Mouse (Mus musculus) c-Kit-negative CD71-positive TER-119-positive erythroid progenitor cells, embryonic 14.5 days (primary cell): ENCODE data around the gene Angptl8.
"Not testable (repeated sequence)": the region's sequence is repeated elsewhere in the genome, so short reads cannot be mapped to it uniquely, and the experiment has no call there.

Experiments
- DNase-seq: peaks from one replicate; pipeline ENCODE4 v3.0.0-alpha.2; 2013; ENCODE audit warnings: low read depth, low spot score

Angptl8 gene

DNA sequence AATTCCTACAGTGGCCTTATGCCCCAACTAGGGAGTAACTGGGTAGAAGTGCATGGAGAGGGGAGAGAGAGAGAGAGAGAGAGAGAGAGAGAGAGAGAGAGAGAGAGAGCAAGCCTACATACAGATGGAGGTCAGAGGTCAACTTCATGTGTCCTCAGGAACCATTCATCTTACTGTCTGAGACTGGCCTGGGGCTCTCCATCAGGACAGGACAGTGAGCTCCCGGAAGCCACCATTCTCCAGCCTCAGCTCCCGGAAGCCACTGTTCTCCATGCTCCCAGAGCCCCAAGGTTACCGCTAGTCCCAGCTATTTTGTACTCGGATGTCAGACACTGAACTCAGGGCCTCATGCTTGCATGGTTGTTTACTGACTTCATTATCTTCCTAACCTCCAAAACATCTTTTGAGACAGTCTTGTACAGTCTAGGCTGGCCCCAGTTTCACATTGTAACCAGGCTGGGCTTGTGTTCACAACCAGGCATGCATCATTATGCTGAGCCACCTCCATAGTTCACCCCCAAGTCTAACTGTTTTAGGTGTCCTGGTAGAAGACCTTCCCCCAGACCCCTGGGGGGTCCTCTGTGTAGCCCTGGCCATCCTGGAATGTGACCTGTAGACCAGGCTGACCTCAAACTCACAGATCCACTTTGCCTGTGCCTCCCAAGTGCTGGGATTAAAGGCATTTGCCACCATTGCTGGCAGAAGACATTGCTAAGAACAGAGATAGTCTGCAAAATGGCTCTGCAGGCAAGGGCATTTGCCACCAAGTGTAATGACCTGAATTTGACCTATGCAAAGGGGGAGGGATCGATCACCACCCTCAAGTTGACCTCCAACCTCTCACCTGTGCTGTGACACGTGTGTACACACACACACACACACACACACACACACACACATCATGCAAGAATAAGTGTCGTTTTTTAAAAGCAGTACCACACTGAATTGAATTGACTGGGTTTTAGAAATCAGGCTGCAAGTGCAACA, 14.7 kb downstream of the Angptl8 start:
- no peak for DNase-seq

DNA sequence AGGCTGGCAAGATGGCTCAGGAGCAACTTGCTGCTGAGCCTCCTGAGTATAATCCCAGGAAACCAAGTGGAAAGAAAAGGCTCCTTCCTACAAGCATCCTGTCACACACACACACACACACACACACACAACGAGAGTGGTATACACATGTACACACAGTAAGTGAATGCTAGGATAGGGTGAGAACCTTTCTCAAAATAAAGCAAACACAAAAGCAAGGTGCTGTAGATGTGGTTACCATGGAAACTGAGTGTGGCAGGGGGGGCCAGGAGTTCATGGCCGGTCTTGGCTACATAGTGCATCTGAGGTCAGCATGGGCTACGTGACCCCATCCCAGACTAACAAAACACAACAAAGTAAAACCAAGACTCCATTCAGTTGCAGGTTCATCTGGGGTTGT, 15.8 kb downstream of the Angptl8 start:
- DNase-seq: no peak

DNA sequence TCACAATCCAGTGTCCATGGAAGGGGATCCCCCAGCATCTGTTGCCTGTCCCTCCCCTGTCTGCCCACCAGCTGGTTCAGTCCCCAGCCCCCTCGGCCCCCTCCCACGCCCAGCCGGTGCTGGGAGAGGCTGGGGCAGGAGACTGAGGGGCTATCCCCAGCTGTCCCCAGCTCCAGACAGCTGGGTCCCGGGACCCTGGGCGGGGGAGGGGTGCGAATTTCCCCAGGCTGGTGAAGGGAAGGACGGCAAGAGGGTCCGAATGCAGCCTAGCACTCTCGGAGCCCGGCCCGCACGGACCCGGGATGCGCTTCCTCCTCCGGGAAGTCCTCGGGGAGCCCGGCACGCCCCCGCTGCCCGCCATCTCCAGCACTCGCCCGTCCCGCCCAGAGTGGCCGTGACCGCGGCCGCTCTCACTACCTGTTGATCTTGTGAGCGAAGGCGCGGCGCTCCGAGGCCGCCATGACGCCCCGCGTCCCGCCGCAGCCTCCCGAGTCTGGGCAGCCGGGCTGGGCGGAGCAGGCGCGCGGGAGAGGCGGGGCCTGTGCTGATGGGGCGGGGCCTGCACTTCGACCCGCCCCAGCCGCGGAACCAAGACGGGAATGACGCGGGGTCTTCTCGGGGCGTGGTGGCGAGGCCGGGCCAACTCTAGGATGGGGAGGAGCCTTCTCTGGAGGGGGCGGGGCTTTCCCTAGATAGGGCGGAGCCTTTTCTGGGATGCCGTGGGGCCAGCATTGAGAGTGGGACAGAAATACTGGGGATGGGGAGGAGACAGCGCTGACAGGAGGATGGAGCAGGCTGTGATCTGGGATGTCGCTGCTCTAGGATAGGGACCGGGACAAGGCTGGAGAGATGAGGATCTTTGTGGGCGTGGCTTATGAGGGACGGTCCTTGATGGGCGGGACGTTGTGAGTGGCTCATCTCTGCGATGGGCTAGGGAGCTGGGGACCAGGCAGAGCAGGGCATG, 17.1 kb downstream of the Angptl8 start, which contains the start of gene Dock6:
Gene Dock6, minus strand, starts transcription at position 508 of the 964 bp plus-strand sequence.
- DNase-seq: peak; percentile 43

DNA sequence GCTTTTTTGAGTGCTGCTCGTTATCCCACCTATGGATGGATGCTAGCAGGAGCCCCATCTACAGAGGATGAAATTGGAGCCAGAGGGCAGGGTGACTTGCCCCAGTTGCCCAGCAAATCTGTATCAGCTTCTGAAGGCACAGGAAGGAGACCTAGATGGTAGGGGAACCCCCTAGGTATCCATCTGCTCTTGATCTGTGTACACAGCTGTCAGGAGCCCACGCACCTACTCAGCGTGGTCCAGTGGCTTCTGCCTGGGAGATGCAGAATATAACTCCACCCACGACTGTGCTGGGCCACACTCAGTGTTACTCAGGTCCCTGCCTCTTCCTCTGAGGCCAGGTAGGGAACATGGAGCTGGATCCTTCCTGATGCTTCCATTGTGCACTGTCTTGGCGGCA, 18.7 kb downstream of the Angptl8 start:
- no peak for DNase-seq

GRCm38 (mm10) chr9:21854894-21855293, 19.6 kb downstream of the Angptl8 start:
- DNase-seq: no peak

DNA sequence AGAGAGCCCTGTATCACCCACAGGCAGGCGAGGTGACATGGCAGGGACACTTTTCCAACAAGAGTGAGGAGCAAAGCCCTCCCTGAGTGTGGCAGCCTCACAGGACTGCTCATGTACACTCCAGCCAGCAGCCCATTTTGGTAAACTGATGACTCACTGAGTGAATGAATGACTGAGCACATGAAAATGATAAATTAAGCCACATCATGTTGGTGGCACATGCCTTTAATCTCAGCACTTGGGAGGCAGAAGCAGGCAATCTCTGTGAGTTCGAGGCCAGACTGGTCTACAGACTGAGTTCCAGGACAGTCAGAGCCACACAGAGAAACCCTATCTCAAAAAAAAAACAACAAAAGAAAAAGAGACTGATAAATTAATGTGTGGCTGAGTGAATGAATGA, 22.2 kb downstream of the Angptl8 start:
- DNase-seq: no peak

DNA sequence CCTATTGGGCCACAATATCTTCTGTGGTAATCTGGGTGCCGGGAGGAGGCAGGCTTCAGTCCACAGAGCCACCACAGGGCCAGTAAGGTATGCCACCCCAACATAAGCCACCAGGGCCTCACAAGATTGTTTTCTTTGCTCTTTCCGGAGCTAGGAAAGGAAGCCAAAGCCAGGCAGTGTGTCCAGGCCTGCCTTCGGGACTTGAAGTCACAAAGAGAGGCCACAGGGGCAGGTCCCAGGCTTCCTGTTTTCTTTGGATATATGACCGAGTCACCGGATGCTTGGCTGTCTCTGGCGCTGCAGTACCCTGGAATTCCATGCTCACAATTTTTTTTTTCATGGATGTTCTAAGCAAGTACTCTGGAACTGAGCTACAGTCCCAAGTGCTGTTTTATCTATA, 22.8 kb downstream of the Angptl8 start:
- no peak for DNase-seq

- no peak for DNase-seq
These were observed 24.3 kb downstream of the Angptl8 start for GRCm38 (mm10) chr9:21859606-21860005.

DNA sequence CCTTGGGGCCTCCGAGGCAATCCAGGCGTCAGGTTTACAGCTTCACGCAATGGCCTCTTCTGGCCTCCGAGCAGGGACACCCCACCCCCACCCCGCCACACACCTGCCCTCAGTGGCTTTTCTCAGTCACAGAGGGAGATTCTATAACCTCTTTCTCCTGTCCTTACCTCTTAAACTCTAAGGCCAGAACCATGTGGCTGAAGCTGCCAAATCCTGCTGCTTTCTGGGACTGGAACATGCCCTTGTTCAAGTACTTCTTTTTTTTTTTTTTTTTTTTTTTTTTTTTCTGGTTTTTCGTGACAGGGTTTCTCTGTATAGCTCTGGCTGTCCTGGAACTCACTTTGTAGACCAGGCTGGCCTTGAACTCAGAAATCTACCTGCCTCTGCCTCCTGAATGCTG, 25.0 kb downstream of the Angptl8 start:
- DNase-seq: not testable (repeated sequence)

DNA sequence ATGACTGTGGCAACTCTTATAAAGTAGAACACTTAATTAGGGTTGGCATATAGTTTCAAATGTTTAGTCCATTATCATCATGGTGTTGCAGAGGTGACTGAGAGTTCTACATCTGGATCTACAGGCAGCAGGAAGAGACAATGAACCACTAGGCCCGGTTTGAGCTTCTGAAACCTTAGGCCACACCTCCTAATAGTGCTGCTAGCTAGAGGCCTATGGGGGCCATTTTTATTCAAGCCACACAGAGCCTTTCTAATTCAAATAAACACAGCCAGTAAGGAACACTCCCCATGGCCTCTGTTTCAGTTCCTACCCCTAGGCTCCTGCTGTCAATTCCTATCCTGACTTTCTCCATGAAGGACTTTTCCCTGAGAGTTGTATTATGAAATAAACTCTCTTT, 26.9 kb downstream of the Angptl8 start:
- no peak for DNase-seq

DNA sequence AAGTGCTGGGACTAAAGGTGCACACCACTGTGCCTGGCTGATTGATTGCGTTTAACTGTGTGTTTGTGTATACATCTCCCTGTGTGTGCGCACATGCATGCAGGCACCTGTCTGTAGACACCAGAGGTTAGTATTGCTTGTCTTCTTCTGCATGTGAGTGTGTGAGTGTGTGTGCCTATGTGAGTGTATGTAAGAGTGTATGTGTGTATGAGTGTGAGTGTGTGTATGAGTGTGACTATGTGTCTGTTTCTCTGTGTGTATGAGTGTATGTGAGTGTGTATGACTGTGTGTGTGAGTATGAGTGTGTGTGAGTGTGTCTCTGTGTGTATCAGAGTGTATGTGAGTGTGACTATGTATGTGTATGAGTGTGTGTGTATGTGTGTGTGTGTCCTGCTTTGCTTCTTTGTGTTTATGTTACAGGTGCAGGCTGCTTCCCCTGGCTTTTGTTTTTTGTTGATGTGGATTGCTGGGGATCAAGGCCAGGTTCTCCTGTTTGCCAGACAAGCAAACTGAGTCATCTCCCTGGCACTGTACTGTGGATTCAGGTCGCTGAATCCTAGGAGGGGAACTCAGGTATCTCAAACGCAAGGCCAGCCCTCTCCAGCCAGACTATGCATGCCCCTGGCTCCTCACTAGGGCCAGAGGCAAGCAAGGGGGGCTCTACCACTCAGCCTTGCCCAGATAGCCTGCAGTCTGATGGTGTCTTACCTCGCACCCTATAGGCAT, 30.5 kb downstream of the Angptl8 start:
- no peak for DNase-seq

GRCm38 (mm10) chr9:21866641-21867040, 31.3 kb downstream of the Angptl8 start:
- no peak for DNase-seq

- no peak for DNase-seq
These were observed 32.4 kb downstream of the Angptl8 start for GRCm38 (mm10) chr9:21867726-21868125.

DNA sequence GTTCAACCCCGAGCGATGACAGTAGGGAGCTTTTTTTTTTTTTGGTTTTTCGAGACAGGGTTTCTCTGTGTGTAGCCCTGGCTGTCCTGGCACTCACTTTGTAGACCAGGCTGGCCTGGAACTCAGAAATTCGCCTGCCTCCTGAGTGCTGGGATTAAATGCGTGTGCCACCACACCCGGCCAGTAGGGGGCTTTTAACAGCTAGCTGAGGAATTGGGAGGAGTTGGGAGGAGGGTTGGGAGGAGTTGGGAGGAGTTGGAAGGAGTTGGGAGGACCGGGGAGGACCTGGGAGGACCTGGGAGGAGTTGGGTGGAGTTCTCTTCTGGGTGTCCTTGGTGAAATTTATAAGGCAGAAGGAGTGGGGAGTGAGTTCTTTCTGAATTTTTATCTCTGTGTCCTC, 34.0 kb downstream of the Angptl8 start:
- peak; percentile 16 for DNase-seq

GRCm38 (mm10) chr9:21870879-21871524, 35.7 kb downstream of the Angptl8 start:
- peak; percentile 6 for DNase-seq

- DNase-seq: no peak
These were observed 36.9 kb downstream of the Angptl8 start for GRCm38 (mm10) chr9:21872204-21872603.

GRCm38 (mm10) chr9:21876601-21877000, 41.3 kb downstream of the Angptl8 start:
- no peak for DNase-seq
